Mouse (Mus musculus) activated CD4-positive, CD25-positive, alpha-beta regulatory T cell, adult 4 months (primary cell): Measurements from ENCODE around the gene Ulk2. TPM values are rescaled to one million over a fixed set of nuclear protein-coding genes. Genes with fewer than 3 reads are reported as not detected.
A peak's percentile ranks its signal among the peaks of the same experiment; 100 is the strongest.

ENCODE experiments used
- ATAC-seq: one replicate; pipeline ENCODE4 v1.8.0; 2017
- polyA plus RNA-seq, 2 experiments: library from polyadenylated mRNA; unstranded; fragments of 100-300 nt; shearing (Covaris generic); gene quantifications; one replicate each; pipeline ENCODE4 v1.2.1; 2017

Ulk2 gene
- polyA plus RNA-seq, 2 experiments from 2014 or later: 6.6 to 11.6 TPM

DNA sequence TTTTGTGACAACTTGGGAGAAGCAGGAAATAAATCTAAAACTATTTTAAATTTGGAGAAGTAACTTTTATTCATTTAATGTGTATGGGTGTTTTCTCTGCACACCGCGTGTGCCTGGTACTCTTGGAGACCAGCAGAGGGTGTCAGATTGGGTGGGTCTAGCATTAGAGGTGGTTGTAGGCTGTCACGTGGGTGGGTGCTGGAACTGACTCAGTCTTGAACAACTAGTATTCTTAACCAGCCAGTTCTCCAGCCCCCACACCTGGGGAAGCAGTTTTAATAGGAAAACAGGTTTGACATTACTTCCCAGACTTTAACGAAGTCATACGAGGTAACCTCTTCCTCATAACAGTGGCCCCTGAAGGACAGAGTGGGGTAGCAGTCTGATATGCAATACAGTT is 94.4 kb downstream of the Ulk2 start:
- ATAC-seq: no peak

DNA sequence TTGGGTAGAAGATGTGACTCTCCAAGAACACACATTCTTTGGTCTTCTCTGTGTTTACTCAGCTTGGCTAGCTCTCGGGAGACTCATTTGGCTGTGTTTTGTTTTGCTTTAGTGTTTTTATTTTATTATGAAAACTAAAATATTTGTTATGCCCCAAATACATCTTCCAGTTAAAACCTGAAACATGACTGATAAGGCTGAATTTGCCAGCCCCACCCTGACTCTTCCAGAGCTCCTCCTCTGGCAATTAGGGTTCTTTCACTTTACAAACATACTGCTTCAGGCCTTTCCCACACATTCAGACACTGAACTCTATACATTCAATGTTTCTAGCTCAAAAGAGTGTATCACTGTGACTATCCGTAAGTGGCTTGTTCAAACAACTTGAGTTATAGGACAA is 97.7 kb downstream of the Ulk2 start:
- no peak for ATAC-seq

DNA sequence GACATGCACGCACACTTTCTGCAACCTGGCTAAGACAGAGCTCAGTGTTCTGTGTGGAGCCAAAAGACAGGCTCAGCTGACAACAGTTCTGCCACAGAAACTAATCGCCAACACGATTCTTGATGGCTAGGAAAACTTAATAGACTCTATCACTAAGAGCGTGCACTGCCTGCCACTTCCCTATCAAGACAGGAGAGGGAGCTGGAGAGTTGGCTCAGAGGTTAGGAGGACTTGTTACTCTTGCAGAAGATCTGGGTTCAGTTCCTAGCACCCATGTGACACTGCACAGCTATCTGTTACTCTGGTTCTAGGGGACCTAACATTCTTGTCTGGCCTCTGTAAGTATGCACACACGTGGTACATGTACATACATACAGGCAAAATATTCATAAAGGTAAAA is 103.3 kb downstream of the Ulk2 start:
- ATAC-seq: peak; percentile 32

DNA sequence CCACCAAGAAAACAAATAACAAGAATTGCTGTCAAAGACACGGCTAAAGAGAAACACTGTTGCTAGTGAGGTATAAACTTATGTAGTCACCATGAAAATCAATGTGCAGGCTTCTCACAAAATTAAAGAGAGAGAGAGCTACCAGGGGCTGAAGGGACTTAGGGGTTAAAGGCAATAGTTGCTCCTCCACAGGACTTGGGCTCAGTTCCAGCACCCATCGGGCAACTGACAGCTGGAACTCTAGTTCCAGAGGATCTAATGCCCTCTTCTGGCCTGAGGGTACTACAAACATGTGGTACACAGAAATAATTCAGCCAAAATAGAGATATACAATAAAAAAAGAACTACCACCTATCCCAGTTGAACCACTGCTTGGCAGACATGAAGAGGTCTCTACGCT is 107.7 kb downstream of the Ulk2 start:
- no peak for ATAC-seq

DNA sequence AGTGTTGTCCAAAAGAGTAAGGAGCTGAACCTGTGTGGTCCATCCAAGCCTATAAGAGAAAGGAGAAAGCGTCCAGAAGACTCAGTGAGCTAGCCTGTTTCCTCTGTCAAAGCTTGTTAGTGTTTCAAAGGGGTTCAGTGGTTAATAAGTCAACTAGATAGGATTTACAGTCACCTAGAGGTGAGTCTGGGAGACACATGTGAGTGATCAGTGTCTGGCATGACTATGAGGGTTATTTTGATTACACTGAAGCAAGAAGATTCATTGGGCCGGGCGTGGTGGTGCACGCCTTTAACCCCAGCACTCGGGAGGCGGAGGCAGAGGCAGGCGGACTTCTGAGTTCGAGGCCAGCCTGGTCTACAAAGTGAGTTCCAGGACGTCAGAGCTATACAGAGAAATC is 109.1 kb downstream of the Ulk2 start:
- no peak for ATAC-seq

DNA sequence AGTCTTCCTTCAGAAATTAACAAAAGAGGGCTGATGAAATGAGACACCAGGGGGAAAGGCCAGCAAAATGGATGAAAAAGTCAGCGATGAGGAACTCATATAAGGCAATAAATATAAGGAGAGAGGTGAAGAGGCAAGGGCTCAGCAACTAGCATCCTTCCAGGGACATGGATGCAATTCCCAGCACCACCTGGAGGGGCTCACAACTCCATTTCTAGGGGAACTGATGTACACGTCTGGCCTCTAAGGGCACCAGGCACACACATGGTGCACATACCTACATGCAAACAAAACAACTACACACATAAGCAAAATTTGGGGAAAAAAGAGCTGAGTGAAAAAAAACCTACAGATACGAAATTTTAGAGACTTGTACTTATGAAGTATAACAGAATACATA is 110.4 kb downstream of the Ulk2 start:
- no peak for ATAC-seq

DNA sequence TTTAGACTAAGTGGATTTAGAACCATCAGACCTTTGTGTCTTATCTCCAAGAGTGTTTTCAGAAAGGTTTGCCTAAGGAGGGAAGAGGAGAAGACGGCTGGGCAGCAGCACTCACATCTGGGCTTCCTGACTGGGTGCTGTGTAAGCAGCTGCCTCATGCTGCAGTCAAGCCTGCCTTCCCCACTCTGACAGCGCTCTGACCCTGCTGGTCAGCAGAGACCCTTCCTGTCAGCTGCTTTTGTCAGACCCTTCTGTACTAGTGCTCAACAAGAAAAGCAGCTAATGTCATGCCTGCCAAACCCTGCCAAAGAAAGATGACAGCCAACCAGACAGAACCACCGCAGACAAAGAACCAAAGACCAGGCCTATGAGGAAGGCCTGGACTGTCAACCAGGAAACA is 111.1 kb downstream of the Ulk2 start:
- no peak for ATAC-seq

DNA sequence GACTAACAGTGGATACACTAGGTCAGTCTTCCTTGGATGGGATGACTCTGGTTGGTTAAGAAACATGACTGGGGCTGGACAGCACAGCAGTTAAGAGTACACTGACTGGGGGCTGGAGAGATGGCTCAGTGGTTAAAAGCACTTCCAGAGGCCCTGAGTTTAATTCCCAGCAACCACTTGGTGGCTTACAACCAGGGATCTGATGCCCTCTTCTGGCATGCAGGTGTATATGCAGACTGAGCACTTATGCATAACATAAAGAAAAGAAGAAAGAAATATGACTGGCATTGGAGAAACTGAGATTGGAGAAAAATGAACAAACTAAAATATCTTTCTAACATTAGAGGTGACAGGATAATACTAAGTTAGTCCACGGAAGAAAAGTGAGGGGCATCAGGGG is 114.4 kb downstream of the Ulk2 start:
- no peak for ATAC-seq

DNA sequence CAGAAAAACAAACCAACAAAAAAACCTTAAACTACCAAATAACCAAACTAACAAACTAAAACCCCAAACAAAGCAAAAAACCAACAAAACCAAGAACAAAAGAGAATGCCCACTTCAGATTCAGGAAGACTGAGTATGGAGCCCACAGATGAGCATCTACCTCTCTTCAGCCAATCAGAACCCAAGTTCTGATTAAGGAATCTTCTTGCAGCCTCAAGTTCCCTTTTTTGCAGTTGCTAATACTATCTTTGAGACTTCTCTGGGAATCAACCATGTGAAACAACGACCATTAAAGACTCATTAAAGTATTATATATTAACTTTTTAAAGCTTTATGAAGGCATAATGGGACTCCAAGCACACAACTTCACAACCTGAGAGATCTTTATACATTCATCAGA is 117.6 kb downstream of the Ulk2 start:
- ATAC-seq: no peak

DNA sequence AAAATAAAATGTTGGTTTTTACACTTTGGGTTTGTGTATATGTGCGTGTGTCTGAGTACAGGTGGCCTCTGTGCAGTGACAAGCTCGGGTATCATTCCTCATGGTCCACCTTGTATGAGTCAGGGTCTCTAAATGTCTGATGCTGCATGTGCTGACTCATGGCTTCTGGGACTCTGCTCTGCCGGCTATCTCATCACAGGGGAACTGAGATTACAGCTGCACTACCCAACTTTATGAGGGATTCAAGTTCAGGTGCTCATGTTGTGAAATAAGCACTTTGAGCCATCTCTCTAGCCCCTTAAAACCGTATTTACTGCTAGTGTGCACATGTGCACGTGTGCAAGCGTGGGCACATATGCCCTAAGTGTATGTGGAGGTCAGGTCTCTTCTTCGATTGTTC is 122.2 kb downstream of the Ulk2 start:
- no peak for ATAC-seq

DNA sequence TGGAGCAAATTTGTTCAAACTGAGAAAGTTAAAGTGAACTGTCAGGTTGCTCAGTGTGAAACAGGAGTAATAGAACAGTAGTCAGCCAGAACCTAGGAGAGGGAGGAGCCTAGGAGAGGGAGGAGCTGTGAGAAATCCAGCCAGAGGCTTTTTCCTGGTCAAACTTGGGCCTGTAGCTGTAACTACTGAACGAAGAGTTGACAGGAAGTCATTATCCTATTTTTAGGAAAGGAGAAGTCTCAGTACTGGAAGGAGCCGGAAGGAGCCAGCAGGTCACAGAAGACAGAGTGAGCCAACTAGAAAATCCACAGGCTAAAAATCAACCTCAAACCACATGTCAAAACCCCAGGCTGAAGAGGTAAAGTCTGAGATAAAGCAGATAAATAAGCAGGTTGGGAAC is 126.8 kb downstream of the Ulk2 start:
- ATAC-seq: no peak

Other genes starting within 250 kb of the Ulk2 start
- 100 to 1,000 TPM; 171 to 177 TPM for gene Grap, start 201.8 kb downstream of the Ulk2 start, polyA plus RNA-seq
- under 1 TPM; 0.24 to 0.40 TPM for gene Fam83g, start 171.0 kb downstream of the Ulk2 start, polyA plus RNA-seq
- gene Slc5a10, start 134.2 kb downstream of the Ulk2 start, polyA plus RNA-seq: not detected
- 10 to 100 TPM; 19.6 to 28.4 TPM for gene Prpsap2, start 93.0 kb downstream of the Ulk2 start, polyA plus RNA-seq
- gene Akap10, start 75.2 kb upstream of the Ulk2 start, polyA plus RNA-seq: 10 to 100 TPM; 19.4 to 23.8 TPM
- 1 to 10 TPM; 2.6 to 3.4 TPM for gene Specc1, start 101.7 kb upstream of the Ulk2 start, polyA plus RNA-seq